Mouse (Mus musculus): ENCODE measurements at regions not wholly inside any gene's neighbourhood (a gene's known extent, or its start where the extent isn't known, plus 50 kb on each side); places are given as distances from the start of the nearest gene placed in this dataset.

- ATAC-seq (ENCODE audit: low FRiP score, low read depth) (no peak), DNase-seq (ENCODE audit: low spot score) (no peak)
- Histone ChIP-seq H3K36me3 (ENCODE audit: control insufficient read depth, insufficient read depth, low read length) (no peaks in the 10 kb centered on the region), H3K27me3 (ENCODE audit: control insufficient read depth, insufficient read depth, low read length) (no peaks in the 10 kb centered on the region), H3K9ac (ENCODE audit: low read depth, low read length, severe bottlenecking) (no peak overlapping the region), H3K4me1 (ENCODE audit: control insufficient read depth, insufficient read depth, low read length) (no peaks in the 10 kb centered on the region), H3K27ac (replicated peaks; ENCODE audit: low read depth, low read length) (no peak overlapping the region), H3K4me3 (replicated peaks; ENCODE audit: low read length) (no peak overlapping the region), H3K9me3 (ENCODE audit: control insufficient read depth, low read length) (no peaks in the 10 kb centered on the region), H3K4me2 (replicated peaks; ENCODE audit: low read depth, low read length, severe bottlenecking) (no peak overlapping the region)
- whole genome bisulfite sequencing = 92% methylated on average over 7 of the region's 7 CpGs
- no peak for TF ChIP-seq POLR2A (IDR thresholded peaks at IDR 0.05; ENCODE audit: borderline replicate concordance, extremely low read depth, insufficient read depth, insufficient read length)
Measured at GRCm38 (mm10) chr3:37778386-37778785, 54.1 kb upstream of the Gm5148 start.

- no peak overlapping the region for H3K27ac ChIP-seq (replicated peaks; ENCODE audit: low read depth, low read length)
- no peak overlapping the region for H3K4me2 ChIP-seq (replicated peaks; ENCODE audit: low read depth, low read length, severe bottlenecking)
- ATAC-seq (ENCODE audit: low FRiP score, low read depth) (no peak), DNase-seq (ENCODE audit: low spot score) (no peak)
- H3K36me3 ChIP-seq (ENCODE audit: control insufficient read depth, insufficient read depth, low read length) = no peaks in the 10 kb centered on the region
- no peak overlapping the region for H3K9ac ChIP-seq (ENCODE audit: low read depth, low read length, severe bottlenecking)
- WGBS = 63% methylated on average over 4 of the region's 4 CpGs
- no peaks in the 10 kb centered on the region for H3K27me3 ChIP-seq (ENCODE audit: control insufficient read depth, insufficient read depth, low read length)
- no peak overlapping the region for H3K4me3 ChIP-seq (replicated peaks; ENCODE audit: low read length)
- no peaks in the 10 kb centered on the region for H3K4me1 ChIP-seq (ENCODE audit: control insufficient read depth, insufficient read depth, low read length)
- no peaks in the 10 kb centered on the region for H3K9me3 ChIP-seq (ENCODE audit: control insufficient read depth, low read length)
- TF ChIP-seq POLR2A (IDR thresholded peaks at IDR 0.05; ENCODE audit: borderline replicate concordance, extremely low read depth, insufficient read depth, insufficient read length) = no peak
Measured at GRCm38 (mm10) chr3:37776224-37776623, 51.9 kb upstream of the Gm5148 start.
